Mouse (Mus musculus): ENCODE results near the gene Fv1.
"Not testable (repeated sequence)": the region's sequence is repeated elsewhere in the genome, so short reads cannot be mapped to it uniquely, and the experiment has no call there.

Fv1 gene

GRCm38 (mm10) chr4:147868450-147869031, at the start of gene Fv1, which contains the start of gene Miip:
TSS of gene Fv1 (plus strand) at chr4:147868979.
TSS of gene Miip (minus strand) at chr4:147868816.
- peak; percentile 89 to 95 for DNase-seq (ENCODE audit: low spot score in 2 of 2)

- not testable (repeated sequence) for DNase-seq (ENCODE audit: low spot score in 2 of 2)
Observed at GRCm38 (mm10) chr4:147819659-147820058, 49.1 kb upstream of the Fv1 start.

DNA sequence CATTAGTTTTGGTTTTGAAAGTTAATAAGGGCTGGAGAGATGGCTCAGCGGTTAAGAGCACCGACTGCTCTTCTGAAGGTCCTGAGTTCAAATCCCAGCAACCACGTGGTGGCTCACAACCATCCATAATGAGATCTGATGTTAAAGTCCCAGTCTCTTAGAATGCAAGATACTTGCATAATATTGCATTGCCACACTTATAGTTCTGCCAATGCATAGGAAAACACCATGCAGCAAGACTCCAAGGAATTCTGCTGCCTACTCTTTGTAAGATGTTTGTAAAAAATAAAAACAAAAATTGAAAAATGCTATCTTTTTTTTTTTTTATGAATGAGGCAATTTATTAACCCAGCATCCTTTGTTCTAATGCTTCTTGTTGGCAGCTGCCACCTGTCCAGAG, 47.4 kb upstream of the Fv1 start:
- DNase-seq (ENCODE audit: low spot score in 2 of 2): not testable (repeated sequence)

DNA sequence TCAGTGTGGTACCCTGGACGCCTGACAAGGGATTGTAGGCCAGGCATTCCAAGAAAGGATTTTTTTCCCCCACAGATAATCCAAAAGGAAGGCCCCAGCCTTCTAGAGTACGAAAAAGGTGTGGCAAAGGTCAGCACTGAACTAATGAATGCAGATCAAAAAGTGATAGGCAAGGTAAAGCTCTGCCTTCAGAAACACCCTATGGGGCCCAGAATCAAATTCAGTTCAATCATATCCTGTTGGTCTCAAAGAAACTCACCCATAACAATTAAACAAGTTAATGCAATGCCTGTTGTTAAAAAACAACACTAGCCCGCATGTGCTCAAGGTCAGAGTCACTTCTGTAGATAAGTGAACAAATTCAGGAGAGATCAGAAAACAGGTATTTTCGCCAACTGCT, 44.4 kb upstream of the Fv1 start:
- no peak for DNase-seq (ENCODE audit: low spot score in 2 of 2)

GRCm38 (mm10) chr4:147839282-147839681, 29.5 kb upstream of the Fv1 start:
- not testable (repeated sequence) for DNase-seq (ENCODE audit: low spot score in 2 of 2)

- DNase-seq (ENCODE audit: low spot score in 2 of 2): no peak
Observed at GRCm38 (mm10) chr4:147842871-147843270, 25.9 kb upstream of the Fv1 start.

GRCm38 (mm10) chr4:147847614-147848583, 20.9 kb upstream of the Fv1 start, which contains the start of gene Zfp933:
TSS of gene Zfp933 (minus strand) at chr4:147848366.
- peak; percentile 57 to 59 for DNase-seq (ENCODE audit: low spot score in 2 of 2)

DNA sequence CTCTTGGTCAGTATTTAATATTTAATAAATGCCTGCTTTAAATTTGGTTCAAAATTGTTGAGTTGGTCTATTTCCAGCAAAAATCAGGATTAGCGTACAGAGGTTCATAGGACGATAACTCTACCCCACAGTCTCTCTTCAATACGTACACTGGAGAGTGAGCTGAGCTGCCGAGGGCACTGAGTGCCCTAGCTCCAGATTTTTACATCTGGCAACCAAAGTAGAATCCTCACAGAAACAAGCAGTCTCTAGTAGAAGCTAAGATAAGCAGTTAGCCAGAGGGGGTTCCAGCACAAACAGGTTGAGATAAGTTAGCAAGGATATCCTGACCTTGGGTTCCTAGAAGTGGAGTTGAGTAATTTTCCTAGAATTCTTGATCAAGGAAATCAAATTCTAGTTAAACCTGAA, 20.2 kb upstream of the Fv1 start:
- no peak for DNase-seq (ENCODE audit: low spot score in 2 of 2)

DNA sequence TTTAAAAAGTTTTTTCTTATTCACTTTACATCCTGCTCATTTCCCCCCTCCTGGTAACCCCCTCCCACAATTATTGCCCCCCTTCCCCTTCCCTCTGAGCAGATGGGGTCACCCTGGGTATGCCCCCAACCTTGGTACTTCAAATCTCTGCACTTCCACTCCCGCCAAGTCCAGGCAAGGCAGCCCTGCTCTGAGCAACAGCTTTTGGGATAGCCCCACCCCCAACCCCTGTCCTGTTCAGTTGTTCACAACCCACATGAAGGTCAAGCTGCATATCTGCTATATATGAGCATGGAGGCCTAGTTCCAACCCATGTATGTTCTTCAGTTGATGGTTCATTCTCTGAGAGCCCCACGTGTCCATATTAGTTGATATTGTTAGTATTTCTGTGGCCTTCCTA, 18.0 kb upstream of the Fv1 start:
- no peak for DNase-seq (ENCODE audit: low spot score in 2 of 2)

GRCm38 (mm10) chr4:147862051-147862450, 6.7 kb upstream of the Fv1 start:
- DNase-seq (ENCODE audit: low spot score in 2 of 2): no peak

DNA sequence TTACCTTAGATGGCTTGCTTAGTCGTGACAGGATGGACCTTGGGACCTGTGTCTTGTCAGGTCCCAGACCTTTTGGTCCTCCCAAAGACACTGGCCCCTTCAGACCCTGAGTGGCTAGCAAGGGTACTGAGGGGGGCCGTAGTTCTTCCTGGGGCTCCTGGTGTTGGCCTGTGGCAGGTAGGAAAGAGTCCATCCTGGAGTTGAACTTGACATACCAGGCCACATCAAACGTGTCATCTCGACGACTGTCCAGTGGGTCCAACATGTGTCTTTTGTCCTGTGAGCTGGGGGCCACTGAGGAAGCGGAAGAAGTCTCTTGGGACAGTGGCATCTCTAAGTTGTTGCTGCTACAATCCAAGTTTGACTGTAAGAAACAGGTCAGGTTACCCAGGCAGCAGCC, 3.1 kb upstream of the Fv1 start:
- no peak for DNase-seq (ENCODE audit: low spot score in 2 of 2)

DNA sequence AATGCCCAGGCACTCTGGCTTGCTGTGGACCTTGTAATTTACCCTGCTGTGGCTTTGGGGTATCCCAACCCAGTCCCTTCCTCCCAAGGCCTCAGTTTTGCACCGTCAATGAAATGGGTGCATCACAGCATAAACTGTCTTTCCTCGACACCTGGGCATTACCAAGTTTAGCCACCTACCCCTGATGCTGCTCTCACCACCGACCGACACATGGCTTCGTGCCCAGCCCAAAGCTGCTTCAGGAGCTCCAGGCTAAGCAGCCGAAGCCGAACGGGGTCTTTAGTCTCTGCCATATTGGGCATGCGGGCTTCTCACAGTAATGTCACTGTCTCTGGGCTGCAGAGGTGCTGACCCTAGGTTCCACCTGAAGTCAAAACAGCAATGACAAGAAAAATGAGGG, 2.7 kb upstream of the Fv1 start:
- no peak for DNase-seq (ENCODE audit: low spot score in 2 of 2)

DNA sequence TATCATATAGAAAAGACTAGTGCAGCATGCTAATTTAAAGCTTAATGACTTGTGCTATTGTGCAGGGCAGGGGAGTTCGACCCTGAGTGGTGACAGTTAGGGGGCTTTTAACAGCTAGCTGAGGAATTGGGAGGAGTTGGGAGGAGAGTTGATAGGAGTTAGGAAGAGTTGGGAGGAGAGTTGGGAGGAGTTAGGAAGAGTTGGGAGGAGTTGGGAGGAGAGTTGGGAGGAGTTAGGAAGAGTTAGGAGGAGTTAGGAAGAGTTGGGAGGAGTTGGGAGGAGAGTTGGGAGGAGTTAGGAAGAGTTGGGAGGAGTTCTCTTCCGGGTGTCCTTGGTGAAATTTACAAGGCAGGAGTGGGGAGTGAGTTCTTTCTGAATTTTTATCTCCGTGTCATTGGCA, 2.0 kb upstream of the Fv1 start:
- not testable (repeated sequence) for DNase-seq (ENCODE audit: low spot score in 2 of 2)

DNA sequence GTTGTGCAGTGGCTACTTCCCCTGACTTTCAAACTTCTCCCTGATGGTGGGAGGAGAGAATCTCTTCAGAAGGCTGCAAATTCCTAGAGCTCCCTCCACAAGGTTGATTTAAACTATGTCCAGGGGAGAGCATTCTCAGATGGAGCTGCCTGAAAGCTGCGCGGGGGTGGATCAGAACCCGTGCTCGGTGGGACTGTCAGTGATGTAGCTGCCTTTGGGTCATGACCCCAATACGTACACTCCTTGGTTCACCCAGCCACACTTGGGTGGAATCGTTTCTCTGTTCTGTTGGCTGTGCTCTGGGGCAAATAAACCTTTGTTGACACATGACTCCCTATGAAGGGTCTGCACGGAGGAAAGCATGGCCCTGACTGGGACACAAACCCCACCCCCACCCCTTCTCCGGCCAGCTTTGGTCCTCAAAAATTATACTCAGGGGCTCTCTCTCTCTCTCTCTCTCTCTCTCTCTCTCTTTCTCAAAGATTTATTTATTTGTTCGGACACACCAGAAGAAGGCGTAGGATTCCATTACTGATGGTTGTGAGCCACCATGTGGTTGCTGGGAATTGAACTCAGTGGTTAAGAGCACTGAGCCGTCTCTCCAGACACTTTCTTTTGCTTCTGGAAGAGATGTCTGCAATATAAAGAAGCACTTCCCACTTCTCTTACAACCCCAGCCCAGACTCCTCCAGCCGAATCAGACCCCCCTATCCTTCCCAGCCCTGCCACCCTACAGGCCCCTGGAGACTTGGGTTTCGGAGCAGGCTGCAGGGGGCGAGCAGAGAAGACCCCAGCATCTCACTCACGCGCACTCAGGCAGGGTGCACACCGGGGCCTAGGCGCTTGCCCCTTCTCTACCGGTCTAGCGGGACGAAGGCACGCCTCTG, 973 bp upstream of the Fv1 start:
- DNase-seq (ENCODE audit: low spot score in 2 of 2): no peak

- peak in 1 of 2 experiments; percentile 13 for DNase-seq (ENCODE audit: low spot score in 2 of 2)
Observed at GRCm38 (mm10) chr4:147869238-147869637, 459 bp downstream of the Fv1 start.

DNA sequence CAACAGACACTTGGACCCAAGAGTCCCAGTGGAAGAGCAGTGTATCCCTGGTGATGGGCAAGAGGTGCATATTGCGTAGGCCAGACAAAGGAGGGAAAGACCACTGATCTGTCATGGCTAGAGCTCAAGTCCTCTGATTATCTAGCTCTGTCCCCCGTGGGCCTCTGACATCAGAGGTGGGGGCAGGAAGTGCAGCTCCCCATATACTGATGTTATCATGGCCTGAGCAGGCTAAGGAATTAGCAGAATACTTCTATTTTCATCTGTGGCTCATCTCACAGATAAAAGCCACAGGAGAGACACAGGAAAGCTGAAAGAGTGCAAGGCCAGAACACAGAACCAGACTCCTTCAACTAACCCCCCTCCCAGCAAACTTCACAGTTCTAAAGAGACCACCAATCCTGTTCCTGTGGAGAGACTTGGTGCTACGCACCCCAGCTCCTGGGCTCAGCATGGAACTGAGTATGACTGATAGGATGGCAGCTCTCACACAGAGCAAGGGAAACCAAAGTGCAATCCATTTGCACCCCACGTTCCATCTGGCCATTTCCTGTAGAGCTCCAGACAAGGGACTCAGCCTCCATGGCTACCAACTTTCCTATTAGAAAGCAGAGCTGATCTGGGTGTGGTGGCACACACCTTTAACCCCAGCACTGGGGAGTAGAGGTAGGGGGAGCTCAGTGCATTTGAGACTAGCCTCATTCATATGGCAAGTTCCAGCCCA, 7.2 kb downstream of the Fv1 start:
- DNase-seq (ENCODE audit: low spot score in 2 of 2): no peak

DNA sequence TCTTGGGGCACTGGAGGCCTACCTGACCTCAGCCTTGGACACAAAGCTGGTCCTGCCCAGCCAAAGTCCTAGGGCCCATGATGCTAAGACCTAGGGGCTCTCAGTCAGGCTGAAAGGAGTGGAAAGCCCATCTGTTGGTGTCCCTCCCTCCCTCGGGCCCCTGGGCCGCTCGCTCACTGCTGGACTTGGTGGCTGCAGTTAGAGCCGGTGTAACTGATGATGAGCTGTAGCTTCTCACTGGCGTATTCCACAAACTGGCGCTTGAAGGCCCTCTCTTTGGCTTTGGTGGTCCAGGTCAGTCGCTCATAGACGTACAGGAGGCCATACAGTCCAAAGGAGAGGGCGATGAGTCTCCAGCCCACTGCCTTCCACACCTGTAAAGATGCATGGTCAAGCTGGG, 9.8 kb downstream of the Fv1 start:
- no peak for DNase-seq (ENCODE audit: low spot score in 2 of 2)

- DNase-seq (ENCODE audit: low spot score in 2 of 2): no peak
Observed at GRCm38 (mm10) chr4:147879456-147879855, 10.7 kb downstream of the Fv1 start.

DNA sequence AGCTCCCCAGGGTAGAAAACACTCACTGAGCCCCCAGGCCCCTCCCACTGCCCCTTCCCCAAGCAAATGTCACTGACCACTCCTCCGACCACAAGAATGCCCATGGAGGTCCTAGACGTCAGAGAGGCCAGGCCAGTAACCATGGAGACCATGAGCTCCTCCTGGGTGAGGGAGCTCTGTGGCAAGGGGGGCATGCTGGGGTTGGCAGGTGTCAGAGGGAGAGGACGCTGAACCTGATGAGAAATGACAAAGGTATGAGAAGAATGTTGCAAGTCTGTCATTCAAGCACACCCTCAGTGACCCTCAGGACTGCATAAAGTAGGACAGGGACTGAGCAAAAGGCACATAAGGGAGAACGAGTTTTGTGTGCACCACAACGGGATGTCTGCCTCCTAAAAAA, 11.1 kb downstream of the Fv1 start:
- no peak for DNase-seq (ENCODE audit: low spot score in 2 of 2)

DNA sequence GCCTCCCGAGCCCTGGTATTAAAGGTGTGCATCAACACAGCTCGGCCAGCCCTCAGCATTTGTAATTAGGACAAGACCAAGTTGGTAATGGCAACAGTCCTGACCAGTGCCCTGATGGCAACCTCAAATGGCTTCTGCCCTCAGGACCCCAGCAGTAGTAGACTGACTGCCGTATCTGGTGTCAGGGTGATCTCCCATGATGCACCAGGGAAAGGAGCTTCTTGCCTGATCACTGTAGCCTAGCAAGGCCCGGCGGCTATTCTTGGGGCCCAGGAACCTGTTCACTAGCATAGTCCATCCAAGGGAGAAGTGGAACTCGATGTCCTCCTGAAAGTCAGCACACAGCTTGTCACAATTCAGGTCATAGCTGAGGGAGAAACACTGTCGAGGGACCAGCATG, 13.0 kb downstream of the Fv1 start:
- DNase-seq (ENCODE audit: low spot score in 2 of 2): no peak

DNA sequence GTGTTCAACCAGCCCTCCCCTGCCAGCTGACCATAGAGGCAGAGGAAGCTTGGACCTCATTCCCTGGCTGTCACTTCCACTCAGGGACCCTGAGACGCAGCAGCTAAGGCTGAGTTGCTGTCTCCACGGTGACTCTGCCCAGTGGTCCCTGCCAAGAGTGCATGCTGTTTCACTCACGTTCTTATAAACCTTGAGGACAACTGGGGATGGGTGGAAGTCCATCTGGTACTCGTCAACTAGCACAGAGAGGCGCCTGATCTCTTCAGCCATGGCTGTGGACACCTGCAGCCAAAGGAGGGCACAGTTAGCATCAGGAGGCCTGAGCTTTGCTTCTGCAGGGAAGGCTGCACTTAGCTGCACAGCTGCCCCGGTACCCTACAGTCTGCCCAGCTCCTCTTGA, 14.3 kb downstream of the Fv1 start:
- no peak for DNase-seq (ENCODE audit: low spot score in 2 of 2)
